Mouse (Mus musculus): ENCODE results near the gene Hnf4a.

DNA sequence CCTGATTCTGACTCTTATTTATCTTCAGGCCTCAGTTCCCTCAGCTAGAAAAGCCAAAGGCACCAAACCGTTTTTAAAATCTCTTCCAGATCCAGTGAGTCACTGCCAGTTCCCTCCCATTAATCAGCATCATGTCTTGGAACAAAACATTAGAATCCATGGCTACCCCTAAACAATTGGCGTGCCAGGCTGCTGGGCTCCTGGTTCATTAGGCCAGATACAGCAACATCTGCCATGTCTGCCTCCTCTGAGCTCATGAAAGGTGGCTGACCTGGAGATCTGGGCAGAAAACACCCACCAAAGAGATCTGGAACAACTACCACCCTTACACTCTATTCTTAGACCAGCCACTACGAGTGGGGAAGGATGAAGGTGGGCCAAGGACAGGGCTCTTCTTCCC, 35.5 kb upstream of the Hnf4a start:
- no peak for TF ChIP-seq POLR2A (IDR thresholded peaks at IDR 0.05; ENCODE audit: insufficient read depth, low read depth, low read length)
- TF ChIP-seq CTCF (IDR thresholded peaks at IDR 0.05), result no peak
